Mouse (Mus musculus) liver, postnatal 0 days (tissue): ENCODE measurements around the gene Rb1. TPM values are rescaled to one million over a fixed set of nuclear protein-coding genes. Genes with fewer than 3 reads are reported as not detected.

Experiments used
- ATAC-seq: fragments of 200-750 bp; cut with Nextera tagmentation; 2 replicates; pipeline ENCODE4 v1.8.0; 2017; ENCODE audit warnings: mild to moderate bottlenecking, moderate library complexity
- DNase-seq: peaks from one replicate; pipeline ENCODE4 v3.0.0-alpha.2; 2016
- H3K27ac ChIP-seq: fragments of 300-500 bp; sonication (generic); 2 replicates; pipeline ENCODE4 v1.5.1; 2014; ENCODE audit warnings: antibody characterized with exemption, moderate library complexity, mild to moderate bottlenecking, low read depth
- H3K27me3 ChIP-seq: fragments of 300-500 bp; sonication (generic); 2 replicates; pipeline ENCODE4 v1.6.1; 2014; ENCODE audit warnings: low read length, control low read depth, mixed read lengths; ENCODE audit not compliant: insufficient read depth
- H3K36me3 ChIP-seq: fragments of 300-500 bp; sonication (generic); replicated peaks from 2 replicates; pipeline ENCODE4 v1.6.1; 2014; ENCODE audit warnings: mild to moderate bottlenecking, control low read depth, low read length, moderate library complexity, mixed read lengths; ENCODE audit not compliant: insufficient read depth
- H3K4me1 ChIP-seq: fragments of 300-500 bp; sonication (generic); 2 replicates; pipeline ENCODE4 v1.6.1; 2014; ENCODE audit warnings: antibody characterized with exemption, mild to moderate bottlenecking, control low read depth; ENCODE audit not compliant: insufficient read depth
- H3K4me2 ChIP-seq: fragments of 300-500 bp; sonication (generic); 2 replicates; pipeline ENCODE4 v1.6.1; 2014; ENCODE audit warnings: low read depth, mild to moderate bottlenecking, low read length, moderate library complexity, mixed read lengths
- H3K4me3 ChIP-seq: fragments of 300-500 bp; sonication (generic); 2 replicates; pipeline ENCODE4 v1.5.1; 2014; ENCODE audit warnings: low read depth, low read length
- H3K9ac ChIP-seq: fragments of 300-500 bp; sonication (generic); replicated peaks from 2 replicates; pipeline ENCODE4 v1.6.1; 2014; ENCODE audit warnings: mild to moderate bottlenecking, moderate library complexity
- H3K9me3 ChIP-seq: fragments of 300-500 bp; sonication (generic); 2 replicates; pipeline ENCODE4 v1.6.1; 2016; ENCODE audit warnings: mild to moderate bottlenecking, control low read depth, low read length, mixed read lengths
- CTCF ChIP-seq: sonication (generic); IDR thresholded peaks from 2 replicates; pipeline ENCODE4 v1.5.1; 2016; ENCODE audit warnings: antibody characterized with exemption, low read depth
- EP300 ChIP-seq: IDR thresholded peaks from 2 replicates; pipeline ENCODE4 v1.6.1; 2016; ENCODE audit warnings: antibody characterized with exemption, low read depth, mild to moderate bottlenecking
- WGBS: fragments of 180-500 bp; shearing (Covaris S2); extraction: QIAGEN DNeasy Blood & Tissue Kit; methylation state at CpG from one replicate; pipeline ENCODE4 v1.1.7; 2014; ENCODE audit not compliant: insufficient replicate concordance; 5-methylcytosine and 5-hydroxymethylcytosine counted together
- microRNA counts: library from miRNA; unstranded; fragments of <30 nt; microRNA quantifications from one replicate; lab custom pipeline; 2015
- microRNA-seq: library from miRNA; unstranded; fragments of <30 nt; microRNA quantifications from one replicate; pipeline ENCODE4, GENCODE M21; 2016
- polyA plus RNA-seq: library from polyadenylated mRNA; unstranded; fragments of >200 nt; fragmentation: Nextera tagmentation; extraction: Ambion mirVana; gene quantifications from 2 replicates; pipeline ENCODE4 v1.2.1, GENCODE M21; 2015

Rb1 gene
- polyA plus RNA-seq, 1 experiment from 2014 or later, result 23.6 TPM

- no peaks in the 10 kb centered on the region for H3K27me3 ChIP-seq
- H3K36me3 ChIP-seq, result no peaks in the 10 kb centered on the region
- H3K4me3 ChIP-seq, result no peak overlapping the region
- no peak for ATAC-seq
- DNase-seq, result no peak
- H3K27ac ChIP-seq, result no peak overlapping the region
- no peak overlapping the region for H3K9ac ChIP-seq
- no peak overlapping the region for H3K4me2 ChIP-seq
- no peaks in the 10 kb centered on the region for H3K9me3 ChIP-seq
- TF ChIP-seq EP300, result no peak
- no peak for TF ChIP-seq CTCF
- peaks cover 6% of the 10 kb centered on the region for H3K4me1 ChIP-seq
- 90% methylated on average over 3 of the region's 3 CpGs for WGBS
These were observed 183.8 kb downstream of the Rb1 start for GRCm38 (mm10) chr14:73141800-73142199.

GRCm38 (mm10) chr14:73139866-73140265, 185.8 kb downstream of the Rb1 start:
- WGBS, result 56% methylated on average over 5 of the region's 5 CpGs
- DNase-seq (no peak), ATAC-seq (no peak)

GRCm38 (mm10) chr14:73138483-73138882, 187.1 kb downstream of the Rb1 start:
- whole genome bisulfite sequencing, result 71% methylated on average over 7 of the region's 7 CpGs
- H3K27me3 ChIP-seq, result no peaks in the 10 kb centered on the region
- DNase-seq, result no peak

More at GRCm38 (mm10) chr14:73139866-73140265, 185.8 kb downstream of the Rb1 start:
- H3K36me3 ChIP-seq, result no peaks in the 10 kb centered on the region
- TF ChIP-seq CTCF (no peak), EP300 (no peak)
- H3K27me3 ChIP-seq, result no peaks in the 10 kb centered on the region
- peaks cover 6% of the 10 kb centered on the region for H3K4me1 ChIP-seq
- H3K9ac ChIP-seq, result no peak overlapping the region
- H3K9me3 ChIP-seq, result no peaks in the 10 kb centered on the region
- H3K27ac ChIP-seq, result no peak overlapping the region
- H3K4me3 ChIP-seq, result no peak overlapping the region
- no peak overlapping the region for H3K4me2 ChIP-seq

GRCm38 (mm10) chr14:73137234-73137633, 188.4 kb downstream of the Rb1 start:
- Histone ChIP-seq H3K9ac (no peak overlapping the region), H3K27me3 (no peaks in the 10 kb centered on the region), H3K9me3 (no peaks in the 10 kb centered on the region), H3K27ac (no peak overlapping the region), H3K4me2 (no peak overlapping the region), H3K36me3 (no peaks in the 10 kb centered on the region), H3K4me3 (no peak overlapping the region), H3K4me1 (no peaks in the 10 kb centered on the region)
- DNase-seq (no peak), ATAC-seq (no peak)
- WGBS, result 50% methylated on average over 5 of the region's 5 CpGs
- no peak for TF ChIP-seq EP300
- TF ChIP-seq CTCF, result no peak

More at GRCm38 (mm10) chr14:73138483-73138882, 187.1 kb downstream of the Rb1 start:
- no peak overlapping the region for H3K4me2 ChIP-seq
- no peaks in the 10 kb centered on the region for H3K36me3 ChIP-seq
- H3K4me3 ChIP-seq, result no peak overlapping the region
- no peaks in the 10 kb centered on the region for H3K4me1 ChIP-seq
- H3K9me3 ChIP-seq, result no peaks in the 10 kb centered on the region
- H3K27ac ChIP-seq, result no peak overlapping the region
- TF ChIP-seq CTCF (no peak), EP300 (no peak)
- no peak for ATAC-seq
- H3K9ac ChIP-seq, result no peak overlapping the region

MicroRNA genes within 50 kb of the gene (microRNA counts, 519-probe panel; counts per million panel counts)
- not detected for microRNA mmu-miR-687 (lab: Ali Mortazavi, UCI)

Small RNA genes lying within 50 kb of the gene (microRNA-seq; reads per million reads assigned to microRNA genes)
- not detected for gene Mir687

Other genes with a start within 250 kb of the Rb1 start
- gene Rcbtb2, start 202.8 kb downstream of the Rb1 start, polyA plus RNA-seq, result 29.1 and 29.9 TPM in 2 replicates
- 12.2 and 12.9 TPM in 2 replicates for gene Lpar6, start 87.9 kb downstream of the Rb1 start, polyA plus RNA-seq
- 961 and 1,004 TPM in 2 replicates for gene Itm2b, start 59.5 kb upstream of the Rb1 start, polyA plus RNA-seq
- gene Med4, start 184.2 kb upstream of the Rb1 start, polyA plus RNA-seq, result 18.7 and 20.4 TPM in 2 replicates
- gene Sucla2, start 199.5 kb upstream of the Rb1 start, polyA plus RNA-seq, result 99.7 and 102 TPM in 2 replicates
- gene Nudt15, start 222.4 kb upstream of the Rb1 start, polyA plus RNA-seq, result 1.6 and 1.9 TPM in 2 replicates